Mouse (Mus musculus) midbrain, embryonic 12.5 days (tissue): Measurements from ENCODE around the gene Olfr485. TPM values are rescaled to one million over a fixed set of nuclear protein-coding genes. Genes with fewer than 3 reads are reported as not detected.

Source experiments
- polyA plus RNA-seq: library from polyadenylated mRNA; unstranded; fragments of >200 nt; fragmentation: Nextera tagmentation; extraction: Ambion mirVana; gene quantifications from 2 replicates; pipeline ENCODE4 v1.2.1, GENCODE M21; 2016

Olfr485 gene
- polyA plus RNA-seq, 1 experiment from 2014 or later, result not detected

Other genes with a start within 250 kb of the Olfr485 start
- not detected in 2 replicates for gene Olfr473, start 229.4 kb downstream of the Olfr485 start, polyA plus RNA-seq
- not detected in 2 replicates for gene Olfr474, start 205.2 kb downstream of the Olfr485 start, polyA plus RNA-seq
- not detected in 2 replicates for gene Olfr476, start 195.1 kb downstream of the Olfr485 start, polyA plus RNA-seq
- gene Olfr477, start 173.2 kb downstream of the Olfr485 start, polyA plus RNA-seq, result not detected in 2 replicates
- gene Olfr478, start 125.9 kb downstream of the Olfr485 start, polyA plus RNA-seq, result not detected in 2 replicates
- not detected in 2 replicates for gene Olfr479, start 109.2 kb downstream of the Olfr485 start, polyA plus RNA-seq
- not detected in 2 replicates for gene Olfr480, start 92.5 kb downstream of the Olfr485 start, polyA plus RNA-seq
- not detected in 2 replicates for gene Olfr481, start 80.0 kb downstream of the Olfr485 start, polyA plus RNA-seq
- gene Olfr482, start 62.3 kb downstream of the Olfr485 start, polyA plus RNA-seq, result not detected in 2 replicates
- not detected in 2 replicates for gene Olfr483, start 59.0 kb downstream of the Olfr485 start, polyA plus RNA-seq
- not detected in 2 replicates for gene Olfr484, start 32.4 kb downstream of the Olfr485 start, polyA plus RNA-seq
- gene Olfr486, start 12.9 kb upstream of the Olfr485 start, polyA plus RNA-seq, result not detected in 2 replicates
- not detected in 2 replicates for gene Olfr487, start 54.8 kb upstream of the Olfr485 start, polyA plus RNA-seq
- gene Olfr488, start 98.5 kb upstream of the Olfr485 start, polyA plus RNA-seq, result not detected in 2 replicates
- gene Olfr490, start 129.1 kb upstream of the Olfr485 start, polyA plus RNA-seq, result not detected in 2 replicates
- not detected in 2 replicates for gene Olfr491, start 153.6 kb upstream of the Olfr485 start, polyA plus RNA-seq
- not detected in 2 replicates for gene Olfr492, start 163.8 kb upstream of the Olfr485 start, polyA plus RNA-seq
- not detected in 2 replicates for gene Olfr493, start 187.1 kb upstream of the Olfr485 start, polyA plus RNA-seq
- gene Olfr494, start 205.5 kb upstream of the Olfr485 start, polyA plus RNA-seq, result not detected in 2 replicates
- not detected in 2 replicates for gene Olfr495, start 233.3 kb upstream of the Olfr485 start, polyA plus RNA-seq